Mouse (Mus musculus): ENCODE results near the gene Nfix. TPM values are rescaled to one million over a fixed set of nuclear protein-coding genes. Genes with fewer than 3 reads are reported as not detected.
A peak's percentile ranks its signal among the peaks of the same experiment; 100 is the strongest.

The Nfix gene
- polyA plus RNA-seq, 1 experiment from 2014 or later: 11.7 TPM

DNA sequence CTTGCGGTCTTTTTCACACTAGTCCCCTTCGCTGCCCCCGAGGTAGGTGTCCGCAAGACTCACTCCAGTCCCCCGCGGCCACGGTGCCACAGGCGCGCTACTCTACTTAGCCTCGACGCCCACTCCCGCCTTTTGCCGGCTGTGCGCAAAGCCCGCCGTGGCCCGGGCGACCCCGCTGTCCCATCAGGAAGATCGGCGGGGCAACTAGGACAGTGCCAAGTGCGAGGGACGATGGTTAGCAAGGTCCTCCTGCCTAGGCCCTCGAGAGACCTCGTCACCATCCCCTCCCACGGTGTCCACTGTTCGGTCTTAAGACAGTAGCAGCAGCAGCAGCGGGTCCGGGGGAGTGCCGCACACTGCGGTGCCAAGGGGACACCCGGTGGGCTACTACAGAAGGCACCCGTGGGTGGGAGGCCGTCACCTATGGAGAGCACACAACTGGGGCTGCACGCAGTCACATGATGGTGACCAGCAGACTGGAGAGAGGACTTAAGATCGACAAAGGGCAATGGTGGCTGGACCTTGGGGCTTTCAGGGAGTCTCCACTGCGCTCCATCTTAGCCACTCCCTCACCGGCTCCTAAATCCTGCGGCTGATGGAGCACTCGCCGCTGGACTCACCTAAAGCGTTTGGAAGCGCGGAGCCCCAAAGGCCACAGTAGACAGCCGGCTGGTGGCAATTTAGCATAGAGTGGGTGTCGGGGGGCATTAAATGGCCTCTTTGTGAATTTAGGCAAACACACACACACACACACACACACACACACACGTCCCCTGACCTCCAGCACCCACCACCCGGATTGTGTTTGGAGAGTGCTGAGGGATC is 15.3 kb downstream of the Nfix start:
- H3K9me3 ChIP-seq: no peaks in the 10 kb centered on the region
- peaks cover 100% of the 10 kb centered on the region for H3K27me3 ChIP-seq (replicated peaks)
- WGBS: 4% methylated on average over 48 of the region's 48 CpGs
- H3K4me1 ChIP-seq: peaks cover 77% of the 10 kb centered on the region
- peak overlapping the region; percentile 59 for H3K4me2 ChIP-seq
- no peaks in the 10 kb centered on the region for H3K36me3 ChIP-seq
- H3K4me3 ChIP-seq: peak overlapping the region; percentile 35
- H3K27ac ChIP-seq (replicated peaks): no peak overlapping the region
- peak overlapping the region; percentile 48 for H3K9ac ChIP-seq
- no peak; the same call in 1 of the 2 replicates for ATAC-seq (ENCODE audit: extremely low read depth, insufficient number of reproducible peaks, low FRiP score, low TSS enrichment)

DNA sequence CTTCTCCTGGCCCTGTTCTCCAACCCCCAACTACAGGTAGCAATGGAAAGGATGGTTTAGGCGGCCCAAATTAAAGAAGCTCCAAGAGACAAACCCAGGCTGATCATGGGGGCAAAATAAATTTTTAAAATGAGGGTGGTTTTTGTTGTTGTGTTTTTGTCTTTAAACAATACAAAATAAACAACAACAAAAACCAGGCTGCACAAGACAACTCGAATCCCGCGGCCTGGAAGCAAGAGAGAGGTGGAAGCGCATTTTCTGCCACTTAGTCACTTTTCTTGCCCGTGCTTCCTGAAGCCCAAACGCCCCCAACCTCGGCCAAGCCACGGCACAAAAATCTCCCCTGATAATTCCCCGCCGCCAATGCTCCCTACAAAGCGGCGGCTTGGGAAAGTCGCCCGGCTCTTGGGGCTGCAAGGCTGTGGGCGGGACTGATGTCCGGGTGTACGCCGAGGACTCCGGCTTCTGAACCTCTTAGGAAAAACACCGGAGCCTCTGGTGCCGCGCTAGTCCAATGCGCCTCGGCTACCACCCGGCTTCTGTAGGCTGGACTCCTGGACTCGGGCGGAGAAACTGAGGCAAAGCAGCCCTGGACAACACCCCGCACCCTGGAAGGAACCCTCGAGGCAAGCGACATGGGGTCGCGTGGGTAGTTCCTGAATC is 16.1 kb downstream of the Nfix start:
- H3K4me1 ChIP-seq: peaks cover 77% of the 10 kb centered on the region
- peaks cover 100% of the 10 kb centered on the region for H3K27me3 ChIP-seq (replicated peaks)
- H3K9me3 ChIP-seq: no peaks in the 10 kb centered on the region
- peak overlapping the region; percentile 59 for H3K4me2 ChIP-seq
- WGBS: 2% methylated on average over 33 of the region's 33 CpGs
- H3K9ac ChIP-seq: peak overlapping the region; percentile 48
- H3K27ac ChIP-seq (replicated peaks): no peak overlapping the region
- H3K4me3 ChIP-seq: peak overlapping the region; percentile 35
- H3K36me3 ChIP-seq: no peaks in the 10 kb centered on the region
- ATAC-seq (ENCODE audit: extremely low read depth, insufficient number of reproducible peaks, low FRiP score, low TSS enrichment): no peak

DNA sequence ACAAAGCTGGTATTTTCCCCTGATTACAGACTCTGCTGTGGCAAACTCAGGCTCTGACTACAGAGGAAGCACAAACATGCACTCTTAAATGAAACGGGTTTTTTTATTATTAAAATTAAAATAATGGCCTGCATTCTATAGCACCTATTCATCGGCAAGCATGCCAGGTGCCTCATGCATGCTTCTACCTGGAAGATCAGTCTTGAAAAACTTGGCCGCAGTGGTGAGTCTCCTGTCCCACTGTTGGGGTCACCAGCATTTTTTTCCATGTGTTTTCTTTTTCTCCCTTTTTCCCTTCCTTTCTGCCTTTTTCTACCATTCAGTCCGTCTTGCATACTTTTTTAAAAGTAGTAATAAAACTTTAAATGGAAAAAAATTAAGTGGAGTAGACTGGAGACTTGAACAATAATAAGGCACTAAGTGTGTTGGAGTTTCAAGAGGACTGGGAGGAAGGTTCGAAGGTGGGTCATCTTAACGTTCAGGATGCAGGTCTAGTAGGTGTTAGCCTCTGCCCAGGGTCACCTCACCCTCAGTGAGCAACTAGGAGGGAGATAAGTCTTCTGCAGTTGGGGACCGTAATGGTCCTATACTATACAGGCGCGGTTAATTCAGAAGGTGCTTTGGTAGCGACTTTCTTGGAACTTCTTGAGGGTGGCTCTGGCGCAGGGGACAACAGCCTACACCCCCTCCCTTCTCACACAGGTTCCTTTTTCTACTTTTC is 16.8 kb downstream of the Nfix start:
- no peaks in the 10 kb centered on the region for H3K36me3 ChIP-seq
- 14% methylated on average over 11 of the region's 11 CpGs for WGBS
- H3K9ac ChIP-seq: no peak overlapping the region
- H3K9me3 ChIP-seq: no peaks in the 10 kb centered on the region
- ATAC-seq (ENCODE audit: extremely low read depth, insufficient number of reproducible peaks, low FRiP score, low TSS enrichment): no peak
- no peak overlapping the region for H3K4me3 ChIP-seq
- H3K4me1 ChIP-seq: peaks cover 77% of the 10 kb centered on the region
- peaks cover 100% of the 10 kb centered on the region for H3K27me3 ChIP-seq (replicated peaks)
- H3K4me2 ChIP-seq: no peak overlapping the region
- H3K27ac ChIP-seq (replicated peaks): no peak overlapping the region

DNA sequence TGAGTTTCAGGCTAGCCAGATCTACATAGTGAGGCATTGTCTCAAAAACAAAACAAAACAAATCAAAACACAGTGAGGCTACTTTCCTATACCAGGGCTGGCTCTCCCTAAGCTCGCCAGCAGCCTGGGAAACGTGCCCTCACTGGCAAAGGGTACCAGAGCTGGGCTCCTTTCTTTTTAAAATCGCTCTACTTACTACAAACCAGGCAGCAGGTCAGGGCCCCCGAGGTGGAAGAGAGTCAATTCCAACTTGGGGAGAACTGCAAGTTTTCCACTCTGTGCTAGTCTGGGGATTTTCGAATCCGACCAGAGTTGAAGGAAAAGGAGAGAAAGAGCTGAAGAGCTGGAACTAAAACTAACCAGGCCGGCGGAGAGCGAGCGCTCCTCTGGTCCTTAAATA is 17.5 kb downstream of the Nfix start:
- Histone ChIP-seq H3K4me1 (peaks cover 75% of the 10 kb centered on the region), H3K27ac (replicated peaks) (no peak overlapping the region), H3K27me3 (replicated peaks) (peaks cover 100% of the 10 kb centered on the region), H3K36me3 (no peaks in the 10 kb centered on the region), H3K9ac (no peak overlapping the region), H3K9me3 (no peaks in the 10 kb centered on the region), H3K4me2 (no peak overlapping the region), H3K4me3 (no peak overlapping the region)
- ATAC-seq (ENCODE audit: extremely low read depth, insufficient number of reproducible peaks, low FRiP score, low TSS enrichment): no peak
- 21% methylated on average over 10 of the region's 10 CpGs for WGBS

DNA sequence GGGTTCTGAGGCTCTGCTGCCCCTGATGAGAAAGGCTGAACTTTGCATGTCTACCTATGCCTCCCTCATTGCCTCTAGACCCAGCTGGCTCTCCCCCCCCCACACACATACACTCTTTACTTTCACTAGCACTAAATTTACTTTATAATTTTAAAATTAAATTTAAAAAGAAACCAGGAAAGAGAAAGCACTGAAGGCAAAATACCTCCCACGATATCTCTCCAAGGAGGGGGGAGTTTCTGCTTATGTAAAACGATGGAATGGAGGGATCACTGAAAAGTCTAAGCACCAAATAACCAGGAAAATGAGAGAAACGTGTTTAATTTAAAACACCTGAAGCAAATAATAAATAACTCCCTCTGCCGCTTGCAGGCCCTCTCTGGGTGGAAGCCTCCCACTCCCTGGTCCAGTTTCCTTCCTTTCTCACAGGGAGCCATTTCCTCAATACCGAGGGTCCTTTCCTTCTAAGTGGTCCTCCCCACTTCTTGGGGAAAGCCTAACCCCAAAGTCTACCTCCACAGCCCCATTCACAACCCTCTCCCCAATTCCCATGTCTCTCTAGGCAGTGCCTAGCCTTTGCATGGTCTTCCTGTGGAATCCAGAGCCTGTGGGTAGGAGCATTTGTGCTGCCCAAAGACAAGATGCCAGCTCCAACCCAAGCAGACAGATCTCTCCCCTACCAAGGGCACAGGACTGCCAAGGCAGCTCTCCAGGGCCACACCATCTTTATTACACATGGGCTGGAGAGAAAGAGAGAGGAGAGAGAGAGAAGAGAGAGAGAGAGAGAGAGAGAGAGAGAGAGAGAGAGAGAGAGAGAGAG is 18.2 kb downstream of the Nfix start:
- H3K27ac ChIP-seq (replicated peaks): no peak overlapping the region
- peaks cover 100% of the 10 kb centered on the region for H3K27me3 ChIP-seq (replicated peaks)
- no peak overlapping the region for H3K9ac ChIP-seq
- H3K4me2 ChIP-seq: no peak overlapping the region
- H3K4me3 ChIP-seq: no peak overlapping the region
- no peaks in the 10 kb centered on the region for H3K36me3 ChIP-seq
- 24% methylated on average over 5 of the region's 5 CpGs for WGBS
- H3K4me1 ChIP-seq: peaks cover 70% of the 10 kb centered on the region
- no peak for ATAC-seq (ENCODE audit: extremely low read depth, insufficient number of reproducible peaks, low FRiP score, low TSS enrichment)
- H3K9me3 ChIP-seq: no peaks in the 10 kb centered on the region

DNA sequence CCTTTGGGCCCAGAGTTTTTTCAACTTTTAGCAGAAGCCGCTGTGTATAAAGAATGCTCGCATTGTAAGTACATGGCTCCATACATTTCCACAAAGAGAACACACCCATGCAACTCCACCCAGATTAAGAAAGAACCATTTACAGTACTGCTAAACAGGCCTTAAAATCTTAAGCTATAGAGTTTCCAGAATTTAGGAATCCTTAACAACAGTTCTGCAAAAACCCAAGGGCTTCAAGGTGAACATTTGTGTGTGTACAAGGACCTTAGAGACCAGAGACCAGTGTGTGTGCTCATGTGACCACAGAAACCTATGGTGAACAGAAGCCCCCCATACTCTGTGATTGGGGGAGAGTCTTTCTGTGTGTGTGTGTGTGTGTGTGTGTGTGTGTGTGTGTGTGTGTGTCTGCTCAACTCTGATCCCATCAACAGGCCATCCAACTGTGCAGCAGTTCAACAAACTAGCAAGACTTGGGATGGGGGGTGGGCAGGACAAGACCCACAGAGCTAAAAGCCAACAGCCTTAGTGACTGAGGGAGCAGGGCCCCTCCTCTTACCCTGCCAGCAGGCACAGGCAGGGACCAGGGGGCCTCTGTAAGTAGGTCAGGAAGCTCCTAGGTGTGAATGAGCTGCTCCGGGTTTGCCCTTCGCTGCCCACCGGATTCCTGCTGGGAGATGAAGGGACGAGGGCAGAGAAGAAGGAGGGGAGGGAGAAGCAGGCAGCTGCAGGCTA is 19.0 kb downstream of the Nfix start:
- H3K27ac ChIP-seq (replicated peaks): no peak overlapping the region
- H3K9me3 ChIP-seq: no peaks in the 10 kb centered on the region
- peaks cover 100% of the 10 kb centered on the region for H3K27me3 ChIP-seq (replicated peaks)
- no peak overlapping the region for H3K4me3 ChIP-seq
- no peak for ATAC-seq (ENCODE audit: extremely low read depth, insufficient number of reproducible peaks, low FRiP score, low TSS enrichment)
- WGBS: 31% methylated on average over 6 of the region's 6 CpGs
- H3K36me3 ChIP-seq: no peaks in the 10 kb centered on the region
- H3K4me1 ChIP-seq: peaks cover 65% of the 10 kb centered on the region
- no peak overlapping the region for H3K9ac ChIP-seq
- H3K4me2 ChIP-seq: no peak overlapping the region

DNA sequence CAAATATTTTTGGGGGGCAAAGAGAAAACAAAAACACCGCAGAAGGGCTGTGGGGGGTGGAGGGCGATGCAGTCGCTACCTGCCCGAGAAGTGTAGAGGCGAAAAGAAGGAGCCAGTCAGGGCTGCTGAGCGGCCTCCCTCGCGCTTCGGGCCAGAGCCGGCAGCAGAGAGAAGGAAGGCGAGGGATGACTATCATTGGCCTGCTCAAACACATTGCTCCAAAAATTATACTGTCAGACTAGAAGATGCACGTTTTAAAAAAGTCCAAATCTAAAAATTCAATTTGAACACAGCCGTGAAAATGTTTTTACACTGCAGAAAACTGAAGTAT is 20.0 kb downstream of the Nfix start:
- Histone ChIP-seq H3K4me1 (peaks cover 64% of the 10 kb centered on the region), H3K36me3 (no peaks in the 10 kb centered on the region), H3K9ac (peak overlapping the region; percentile 44), H3K4me3 (peak overlapping the region; percentile 1; the same call in 1 of the 2 replicates), H3K9me3 (no peaks in the 10 kb centered on the region), H3K4me2 (peak overlapping the region; percentile 44), H3K27ac (replicated peaks) (no peak overlapping the region), H3K27me3 (replicated peaks) (peaks cover 100% of the 10 kb centered on the region)
- WGBS: 23% methylated on average over 13 of the region's 13 CpGs
- no peak for ATAC-seq (ENCODE audit: extremely low read depth, insufficient number of reproducible peaks, low FRiP score, low TSS enrichment)

DNA sequence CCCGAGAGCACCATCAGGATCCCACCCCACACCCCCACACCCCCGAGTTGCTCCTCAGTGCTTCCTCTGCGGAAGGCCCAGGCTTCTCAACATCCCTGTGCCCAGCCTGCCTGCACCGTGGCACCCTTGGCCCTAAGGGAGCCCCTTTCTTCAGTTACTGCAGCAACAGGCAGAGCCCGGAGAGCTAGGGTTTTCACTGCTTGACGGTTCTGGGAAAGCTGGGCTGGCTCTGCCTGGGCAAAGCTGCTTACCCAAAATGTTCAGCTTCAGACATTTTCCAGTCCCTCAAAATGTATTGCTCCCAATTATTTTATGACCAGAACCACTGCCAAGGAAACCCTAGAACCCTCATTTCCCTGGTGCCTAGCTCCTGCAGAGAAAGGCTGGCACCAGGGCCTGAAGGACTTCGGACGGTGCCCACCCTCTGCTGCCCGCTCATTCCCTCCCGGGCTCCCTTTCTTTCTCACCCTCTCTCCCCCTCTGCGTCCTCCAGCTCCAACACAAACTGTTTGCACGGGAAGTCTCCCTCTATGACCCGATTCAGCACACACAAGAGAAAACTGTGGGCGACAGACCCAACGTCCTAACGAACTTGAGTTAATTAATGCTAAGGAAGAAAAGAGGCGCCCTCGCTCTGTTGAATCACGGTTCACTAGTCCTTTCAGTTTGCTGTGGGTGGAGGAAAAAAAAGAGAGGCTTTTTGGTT is 20.5 kb downstream of the Nfix start:
- no peaks in the 10 kb centered on the region for H3K36me3 ChIP-seq
- no peak for ATAC-seq (ENCODE audit: extremely low read depth, insufficient number of reproducible peaks, low FRiP score, low TSS enrichment)
- H3K4me3 ChIP-seq: peak overlapping the region; percentile 1; the same call in 1 of the 2 replicates
- H3K4me2 ChIP-seq: peak overlapping the region; percentile 44
- peaks cover 63% of the 10 kb centered on the region for H3K4me1 ChIP-seq
- H3K27me3 ChIP-seq (replicated peaks): peaks cover 100% of the 10 kb centered on the region
- WGBS: 21% methylated on average over 19 of the region's 19 CpGs
- H3K9ac ChIP-seq: peak overlapping the region; percentile 44
- no peaks in the 10 kb centered on the region for H3K9me3 ChIP-seq
- no peak overlapping the region for H3K27ac ChIP-seq (replicated peaks)

DNA sequence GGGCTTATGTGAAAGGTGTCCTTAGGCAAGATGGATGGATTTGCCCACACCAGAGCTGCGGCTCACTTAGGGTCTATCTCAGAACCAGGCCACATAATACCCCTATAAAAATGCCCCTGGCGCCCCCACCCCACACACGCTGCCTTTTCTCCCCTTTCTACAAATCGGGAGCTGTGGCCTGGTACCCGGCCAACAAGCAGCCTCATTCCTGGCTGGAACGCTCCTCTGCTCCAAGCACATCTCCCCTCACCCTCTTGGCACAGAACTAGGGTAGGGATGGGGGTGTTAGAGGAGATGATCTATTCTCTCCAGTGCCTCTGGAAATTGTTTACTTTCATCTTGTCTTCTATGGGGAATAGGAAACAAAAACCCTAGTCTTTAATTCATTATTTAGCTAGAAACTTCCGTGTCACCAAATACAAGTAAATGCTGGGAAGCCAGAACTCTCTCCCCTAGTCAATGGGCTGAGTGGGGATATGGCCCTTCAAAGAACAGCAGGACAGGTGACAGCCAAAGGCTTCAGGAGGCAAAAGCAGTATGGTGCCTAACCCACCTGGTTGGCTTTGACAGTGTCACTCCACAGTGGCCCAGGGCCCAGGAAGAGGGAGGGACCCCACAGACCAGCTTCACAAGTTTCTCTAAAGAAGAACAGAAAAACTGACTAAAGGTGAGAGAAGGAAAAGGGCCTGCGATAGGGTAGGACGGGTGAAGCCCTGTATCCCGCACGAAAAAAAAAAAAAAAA is 21.3 kb downstream of the Nfix start:
- no peaks in the 10 kb centered on the region for H3K36me3 ChIP-seq
- no peak overlapping the region for H3K27ac ChIP-seq (replicated peaks)
- 24% methylated on average over 11 of the region's 11 CpGs for WGBS
- no peak overlapping the region for H3K4me2 ChIP-seq
- H3K4me1 ChIP-seq: peaks cover 64% of the 10 kb centered on the region
- H3K27me3 ChIP-seq (replicated peaks): peaks cover 96% of the 10 kb centered on the region
- no peak overlapping the region for H3K4me3 ChIP-seq
- no peak for ATAC-seq (ENCODE audit: extremely low read depth, insufficient number of reproducible peaks, low FRiP score, low TSS enrichment)
- no peaks in the 10 kb centered on the region for H3K9me3 ChIP-seq
- H3K9ac ChIP-seq: no peak overlapping the region
